Mouse (Mus musculus) fibroblast of lung, adult 2 months (primary cell): ENCODE measurements around the gene Myl7.
"Not testable (repeated sequence)": the region's sequence is repeated elsewhere in the genome, so short reads cannot be mapped to it uniquely, and the experiment has no call there.

Source experiments
- DNase-seq: peaks from one replicate; pipeline ENCODE4 v3.0.0-alpha.2; 2011; ENCODE audit warnings: low read depth

Gene Myl7

DNA sequence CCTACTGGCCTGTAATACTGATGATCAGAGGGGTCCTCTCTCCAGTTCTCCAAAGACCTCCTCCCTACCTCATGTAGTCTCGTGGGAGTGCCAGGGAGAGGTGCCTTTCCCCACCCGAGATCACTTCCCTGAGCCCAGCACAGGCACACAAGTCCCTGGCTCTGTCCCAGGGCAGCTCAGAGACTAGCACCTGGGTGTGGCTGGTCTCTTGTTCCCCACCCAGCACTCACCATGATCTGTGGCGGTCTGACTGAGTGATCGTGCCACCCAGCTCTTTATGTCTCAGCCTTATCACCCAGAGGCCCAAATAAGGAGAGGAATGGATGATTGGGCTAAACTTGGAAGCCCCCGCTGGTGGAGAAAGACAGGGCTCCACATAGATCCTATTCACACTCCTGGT, at the start of gene Myl7:
Myl7 (minus strand) TSS at position 252 of the 400 bp plus-strand sequence.
- no peak for DNase-seq

DNA sequence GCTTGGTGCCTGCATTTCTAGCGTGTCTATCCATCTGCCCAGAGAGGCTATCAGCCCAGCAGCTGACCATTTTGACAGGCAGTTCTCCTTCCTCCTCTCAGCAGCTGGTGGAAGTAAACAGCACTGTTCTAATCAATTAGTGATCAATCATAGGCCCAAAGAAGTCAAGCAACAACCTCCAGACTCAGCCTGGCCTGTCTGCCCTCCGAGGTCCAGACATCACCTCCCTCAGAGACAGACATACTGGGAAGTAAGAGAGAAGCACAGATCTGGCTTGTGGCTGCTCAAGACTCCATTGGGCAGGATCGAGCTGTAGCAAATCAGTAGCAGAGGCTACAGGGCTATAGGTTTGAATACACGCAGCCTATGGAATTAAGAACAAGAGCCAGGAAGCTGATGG, 49.2 kb upstream of the Myl7 start:
- DNase-seq: no peak

DNA sequence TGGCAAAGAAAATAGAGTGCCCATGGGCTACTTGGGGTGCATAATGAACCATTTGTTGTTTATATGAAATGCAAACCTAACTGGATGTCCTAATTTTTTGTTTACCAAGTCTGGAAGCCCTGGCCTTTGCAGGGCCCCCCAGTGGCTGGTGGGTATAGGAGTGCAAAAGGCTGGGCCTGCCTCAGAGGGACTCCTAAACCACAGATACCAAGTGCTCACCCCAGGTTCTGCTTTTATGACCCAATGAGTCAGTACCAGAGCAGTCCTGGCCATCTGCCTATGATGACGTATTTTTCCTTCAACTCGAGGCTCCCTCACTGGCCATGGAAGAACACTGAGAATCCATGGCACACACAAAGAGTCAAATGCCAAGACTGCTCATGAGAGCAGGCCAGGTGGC, 46.5 kb upstream of the Myl7 start:
- DNase-seq: peak; percentile 34

DNA sequence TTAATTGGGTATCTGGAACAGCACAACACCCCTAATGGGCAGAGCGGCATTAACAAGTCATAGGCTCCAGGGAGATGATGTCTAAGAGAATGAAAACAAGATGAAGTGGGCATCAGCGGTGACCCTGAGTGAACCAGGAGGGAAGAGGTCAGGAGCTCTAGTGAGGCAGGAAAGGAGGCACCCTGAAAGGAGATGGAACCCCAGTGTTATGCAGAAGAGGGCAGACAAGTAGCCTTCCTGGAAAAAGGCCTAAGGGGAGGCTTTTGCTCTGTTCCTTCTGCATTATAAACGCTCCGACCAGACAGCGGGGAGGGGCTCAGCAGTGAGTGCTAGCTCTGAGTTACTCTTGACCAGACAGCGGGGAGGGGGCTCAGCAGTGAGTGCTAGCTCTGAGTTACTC, 44.4 kb upstream of the Myl7 start:
- DNase-seq: no peak

DNA sequence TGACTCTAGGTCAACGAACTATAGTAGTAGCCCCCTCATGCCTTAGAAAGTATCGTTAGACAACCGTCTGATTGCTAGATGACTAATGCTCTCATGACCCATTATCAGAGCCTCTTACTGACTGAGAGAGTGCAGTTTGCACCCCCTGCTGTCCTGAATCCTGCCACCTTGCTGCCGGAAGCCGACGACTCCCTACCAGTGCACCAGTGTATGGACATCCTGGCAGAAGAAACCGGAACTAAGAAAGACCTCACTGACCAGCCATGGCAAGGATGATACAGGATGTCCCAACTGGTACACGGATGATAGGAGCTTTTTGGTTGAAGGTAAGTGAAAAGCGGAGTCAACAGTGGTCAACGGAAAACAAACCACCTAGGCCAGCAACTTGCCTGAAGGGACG, 35.9 kb upstream of the Myl7 start:
- DNase-seq: not testable (repeated sequence)

DNA sequence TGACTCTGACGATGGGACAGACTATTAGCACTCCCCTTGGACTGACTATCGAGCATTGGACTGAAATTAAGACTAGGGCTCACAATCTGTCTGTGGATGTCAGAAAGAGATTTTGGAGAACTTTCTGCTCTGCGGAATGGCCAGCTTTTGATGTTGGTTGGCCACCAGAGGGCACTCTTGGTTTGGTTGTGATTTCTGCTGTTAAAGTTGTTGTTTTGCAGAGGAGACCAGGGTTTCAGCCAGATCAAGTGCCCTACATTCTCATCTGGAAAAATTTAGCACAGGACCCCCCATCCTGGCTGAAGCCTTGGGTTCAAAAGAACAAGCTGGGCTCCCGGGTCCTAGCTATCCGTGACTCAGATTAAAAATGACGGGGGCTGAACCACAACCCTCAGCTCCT, 33.4 kb upstream of the Myl7 start:
- not testable (repeated sequence) for DNase-seq

DNA sequence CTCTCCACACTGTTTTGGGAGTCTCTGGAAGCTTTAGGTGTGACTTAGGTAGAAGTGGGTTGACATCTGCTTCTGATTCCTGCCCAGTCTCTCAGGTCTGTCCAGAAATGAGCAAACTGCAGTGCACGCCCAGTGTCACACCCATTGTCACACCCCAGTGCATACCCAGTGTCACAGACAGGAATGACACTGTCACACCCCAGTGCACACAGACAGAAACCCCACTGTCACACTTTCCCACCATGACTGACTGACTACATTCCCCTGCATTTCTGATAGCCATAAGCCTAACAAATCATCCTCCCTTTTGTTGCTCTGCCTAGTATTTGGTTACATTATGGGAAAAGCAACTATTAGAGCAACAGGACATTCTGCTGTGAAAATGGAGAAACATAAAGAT, 32.0 kb upstream of the Myl7 start:
- DNase-seq: no peak

DNA sequence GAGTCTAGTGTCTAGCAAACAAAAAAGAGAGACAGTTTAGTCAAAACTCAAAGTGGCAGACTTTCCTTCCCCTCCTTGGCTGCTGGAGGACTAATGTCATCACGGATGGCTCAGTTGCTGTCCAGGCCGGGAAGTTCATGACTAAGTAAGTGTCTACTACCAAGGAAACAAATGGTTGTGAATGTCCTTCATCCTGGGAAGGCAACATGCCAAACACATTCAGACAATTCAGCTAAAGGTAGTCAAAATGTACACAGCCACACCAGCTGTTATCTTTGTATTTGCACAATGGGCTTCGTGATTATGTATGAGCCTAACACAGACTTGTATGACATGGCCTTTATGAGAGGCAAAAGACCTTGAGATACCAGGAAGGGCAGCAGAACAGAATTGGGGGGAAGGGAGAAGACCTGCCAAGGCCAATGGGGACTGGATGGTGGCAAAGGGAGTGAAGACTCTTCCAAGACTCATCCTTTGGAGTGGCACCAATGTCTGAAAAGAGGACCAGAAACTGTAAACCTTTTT, 28.2 kb upstream of the Myl7 start:
- DNase-seq: no peak

DNA sequence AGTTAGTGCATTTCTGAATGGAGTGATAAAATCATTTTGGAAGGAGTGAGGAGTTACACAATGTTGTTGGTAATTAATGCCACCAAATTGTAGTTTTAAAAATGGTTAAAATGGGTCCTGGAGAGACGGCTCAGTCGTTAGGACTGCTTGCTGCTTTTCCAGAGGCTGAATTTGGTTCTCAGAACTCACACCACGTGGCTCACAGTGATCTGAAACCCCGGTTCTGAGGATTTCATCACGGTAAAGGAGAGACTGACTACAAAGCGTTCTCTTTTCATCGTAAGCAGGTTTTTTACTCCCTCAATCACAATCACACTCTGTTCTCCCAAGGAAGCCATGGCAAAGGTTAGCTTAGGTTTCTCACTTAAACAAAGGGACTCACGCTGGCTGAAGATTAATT, 26.1 kb upstream of the Myl7 start:
- no peak for DNase-seq

DNA sequence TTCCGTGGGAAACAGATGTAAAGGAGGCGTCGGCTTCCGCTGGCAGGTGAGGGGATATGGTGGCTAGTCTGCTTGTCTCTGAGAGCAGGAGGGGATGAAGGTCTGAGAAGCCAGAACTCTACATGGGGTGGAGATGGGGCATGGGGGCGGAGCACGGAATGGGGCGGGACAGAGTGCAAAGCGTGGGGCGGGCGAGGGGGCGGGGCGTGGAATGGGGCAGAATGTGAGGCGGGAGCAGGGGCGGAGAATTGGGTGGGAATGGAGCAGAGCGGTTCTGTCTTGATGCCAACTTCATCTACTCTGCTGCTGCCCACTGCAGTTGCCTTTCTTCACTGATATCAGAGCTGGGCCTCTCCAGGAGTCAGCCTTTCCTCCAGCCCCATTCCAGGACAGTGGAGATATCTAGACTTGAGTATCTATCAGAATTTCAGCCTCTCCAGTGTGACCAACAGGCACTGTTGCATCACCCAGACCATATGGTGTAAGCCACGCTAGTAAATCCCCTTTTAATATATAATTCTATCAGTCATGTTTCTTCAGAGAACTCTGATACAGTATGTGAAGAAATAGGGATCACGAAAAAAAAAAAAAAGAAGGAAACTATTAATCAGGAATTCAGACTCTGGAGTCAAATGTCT, 21.9 kb upstream of the Myl7 start:
- DNase-seq: no peak

DNA sequence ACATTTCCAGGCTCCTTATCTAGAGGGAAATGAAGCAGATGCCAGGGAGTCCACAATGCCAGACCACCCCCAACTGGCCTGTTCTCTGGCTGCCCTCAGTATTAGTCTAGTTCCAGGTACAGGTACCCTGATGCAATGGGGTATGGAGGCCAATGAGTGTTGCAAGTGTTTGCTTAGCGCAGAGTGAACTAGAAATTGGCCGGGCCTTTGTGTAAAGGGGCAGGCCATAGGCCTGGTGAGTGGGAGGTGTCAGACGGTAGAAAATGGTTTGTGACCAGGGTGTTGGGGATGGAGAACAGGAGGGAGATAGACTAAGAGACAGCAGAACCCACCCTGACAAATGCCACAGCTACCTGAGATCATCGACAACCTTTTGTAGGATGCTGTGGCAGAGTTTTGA, 21.0 kb upstream of the Myl7 start:
- no peak for DNase-seq

DNA sequence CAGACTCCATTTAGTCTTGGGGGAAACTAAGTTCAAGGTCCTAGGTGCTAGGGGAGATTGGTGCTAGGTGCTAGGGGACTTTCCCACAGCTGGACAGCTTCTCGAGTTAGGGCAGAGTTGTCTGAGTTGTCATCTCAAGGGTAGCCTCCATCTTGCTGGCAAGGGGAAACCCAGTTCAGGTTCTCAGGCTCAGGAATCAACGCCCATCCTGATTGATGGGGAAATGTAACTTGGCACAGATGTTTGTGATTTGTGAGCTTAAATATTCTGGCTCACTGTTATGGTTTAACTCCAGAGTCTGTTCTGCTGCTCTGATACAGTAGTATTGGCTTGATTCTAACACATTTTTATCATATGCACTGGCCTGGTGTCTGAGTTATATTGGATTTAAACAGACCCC, 19.5 kb upstream of the Myl7 start:
- no peak for DNase-seq

DNA sequence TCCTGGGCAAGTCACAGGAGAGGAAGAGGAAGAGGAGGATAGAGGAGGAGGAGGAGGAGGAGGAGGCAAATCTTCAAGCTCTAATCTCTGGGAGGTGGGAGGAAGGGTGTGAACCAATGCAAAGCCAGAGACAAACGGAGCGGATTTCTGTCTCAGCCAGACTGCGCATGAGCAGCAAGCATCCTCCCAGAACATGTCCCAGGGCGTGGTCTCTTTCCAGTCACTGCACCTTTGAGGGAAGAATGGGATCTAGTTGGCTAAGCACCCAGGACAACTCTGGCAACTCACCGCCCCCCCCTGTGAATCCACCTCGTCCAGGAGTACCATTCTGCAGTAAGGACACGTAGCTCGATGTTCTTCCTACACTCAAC, 17.6 kb upstream of the Myl7 start:
- DNase-seq: no peak

DNA sequence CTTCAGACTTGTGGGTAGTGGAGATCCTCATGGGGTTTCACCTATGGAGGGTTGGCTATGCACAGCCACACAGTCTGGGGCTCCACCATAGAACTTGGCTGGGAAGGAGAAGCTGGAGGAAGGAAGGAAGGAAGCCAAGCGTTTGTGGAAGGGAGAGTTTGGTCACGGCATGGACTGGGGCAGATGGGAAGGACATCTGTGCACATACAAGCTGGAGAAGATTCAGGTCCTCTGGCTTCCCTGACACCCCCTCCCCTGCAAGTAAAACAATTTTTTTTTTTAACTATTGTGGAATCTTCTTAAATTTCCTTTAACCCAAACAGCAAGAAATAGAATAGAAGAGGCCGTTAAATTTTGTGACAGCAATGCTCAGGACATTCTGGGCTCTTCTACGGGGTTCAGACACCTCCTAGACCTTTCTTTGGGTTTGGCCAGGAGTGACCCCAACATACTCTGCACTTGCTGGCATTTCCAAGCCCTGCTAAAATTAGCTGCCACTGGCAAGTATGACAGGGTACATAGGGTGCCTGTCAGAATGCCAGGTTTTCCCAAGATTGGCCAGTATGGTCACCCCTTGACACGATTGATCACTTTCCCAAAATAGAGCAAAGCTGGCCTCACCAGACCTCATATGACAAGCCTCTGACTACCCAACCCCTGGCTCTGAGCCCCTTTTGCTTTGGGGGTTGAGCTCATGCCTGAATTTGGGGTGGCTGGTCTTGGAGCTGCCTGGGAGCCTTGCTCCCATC, 17.0 kb upstream of the Myl7 start:
- DNase-seq: no peak

DNA sequence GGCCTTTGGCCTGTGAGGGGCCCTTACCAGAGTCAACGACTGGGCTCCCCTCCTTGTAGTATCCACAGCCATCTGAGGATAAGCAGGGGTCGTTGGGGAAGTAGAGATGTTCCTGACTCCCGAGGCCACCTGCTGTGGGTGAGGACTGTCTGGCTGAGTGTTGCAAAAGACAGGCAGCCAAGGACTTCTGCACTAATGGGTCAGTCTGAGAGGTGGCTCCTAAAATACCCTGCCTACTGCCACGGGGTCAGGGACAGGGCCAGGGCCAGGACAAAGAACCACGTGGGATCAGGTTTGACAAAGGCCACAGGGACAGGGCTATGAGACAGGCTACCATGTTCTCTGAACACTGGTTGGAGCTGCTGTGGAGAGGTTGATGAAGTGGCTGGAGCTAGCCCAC, 16.4 kb upstream of the Myl7 start:
- no peak for DNase-seq

DNA sequence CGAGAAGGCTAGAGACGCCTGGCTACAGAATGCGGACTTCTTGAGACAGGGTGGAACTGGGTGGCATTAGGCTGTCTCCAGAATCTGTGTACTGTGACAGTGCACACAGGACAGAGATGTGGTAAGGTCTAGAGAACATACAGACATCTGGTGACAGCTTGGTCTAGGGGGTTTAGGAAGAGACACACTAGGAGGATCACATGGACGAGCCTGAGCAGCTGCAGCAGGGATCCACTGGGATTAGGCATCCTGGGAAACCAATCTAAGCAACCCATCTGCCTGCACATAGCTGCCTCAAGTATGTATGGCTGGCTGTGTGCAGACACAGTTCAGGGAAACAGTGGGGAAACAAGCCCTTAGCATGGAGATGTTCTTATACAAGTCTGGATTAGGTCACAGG, 15.4 kb upstream of the Myl7 start:
- no peak for DNase-seq

DNA sequence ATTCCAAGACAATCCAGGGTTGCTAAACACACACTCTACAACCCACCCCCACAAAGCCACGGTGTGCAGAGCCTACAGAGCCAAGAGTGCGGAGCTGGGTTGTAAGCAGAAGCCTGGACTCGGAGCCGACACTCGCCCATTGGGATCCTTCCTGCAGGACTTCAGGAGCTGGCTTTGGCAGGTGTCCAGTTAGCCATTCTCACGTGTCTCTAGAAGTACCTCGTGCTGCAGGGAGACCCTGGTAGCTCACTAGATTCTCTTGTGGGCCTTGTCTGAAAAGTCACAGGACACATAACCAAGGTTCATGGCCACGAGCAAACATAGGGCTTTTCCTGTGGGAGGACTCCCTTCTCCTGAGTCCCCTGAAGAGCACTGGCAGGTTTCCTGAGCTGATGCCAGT, 14.7 kb upstream of the Myl7 start:
- no peak for DNase-seq

DNA sequence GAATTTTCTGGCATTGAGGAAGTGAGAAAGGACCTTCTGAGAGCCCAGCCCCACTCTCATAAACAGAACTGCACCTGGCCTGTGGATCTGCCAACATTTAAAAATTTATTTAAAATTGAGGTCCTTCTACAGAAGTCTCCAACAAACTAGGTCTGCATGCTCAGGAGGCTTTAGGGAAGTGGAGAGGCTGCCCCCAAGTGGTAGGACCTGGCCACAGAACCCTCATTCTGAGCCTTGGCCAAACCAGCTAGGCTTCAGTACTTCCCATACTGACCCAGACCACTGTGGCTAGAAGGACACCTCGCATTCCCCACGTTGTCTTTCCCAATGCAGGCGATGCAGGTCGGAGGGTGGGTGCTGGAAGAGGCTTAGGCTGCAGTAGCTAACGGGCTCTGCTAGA, 14.1 kb upstream of the Myl7 start:
- peak; percentile 46 for DNase-seq

DNA sequence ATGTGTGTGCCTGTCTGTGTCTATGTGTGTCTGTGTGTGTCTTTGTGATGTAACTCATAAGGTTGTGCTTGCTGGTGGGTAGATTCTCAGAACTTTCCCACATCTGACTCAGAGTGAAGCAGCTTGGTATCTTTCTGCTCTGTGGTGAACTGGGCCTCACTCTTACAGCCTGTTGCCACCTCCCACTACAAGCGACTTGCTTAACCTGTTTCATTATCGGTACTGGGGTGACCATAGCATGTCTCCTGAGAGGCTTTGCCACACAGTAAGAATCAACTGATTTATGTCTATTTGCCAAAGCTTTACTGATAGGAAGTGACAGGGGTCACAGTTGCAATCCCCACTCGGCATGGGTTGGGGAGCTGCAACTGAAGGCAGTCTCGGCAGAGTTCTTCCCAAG, 10.1 kb upstream of the Myl7 start:
- no peak for DNase-seq

DNA sequence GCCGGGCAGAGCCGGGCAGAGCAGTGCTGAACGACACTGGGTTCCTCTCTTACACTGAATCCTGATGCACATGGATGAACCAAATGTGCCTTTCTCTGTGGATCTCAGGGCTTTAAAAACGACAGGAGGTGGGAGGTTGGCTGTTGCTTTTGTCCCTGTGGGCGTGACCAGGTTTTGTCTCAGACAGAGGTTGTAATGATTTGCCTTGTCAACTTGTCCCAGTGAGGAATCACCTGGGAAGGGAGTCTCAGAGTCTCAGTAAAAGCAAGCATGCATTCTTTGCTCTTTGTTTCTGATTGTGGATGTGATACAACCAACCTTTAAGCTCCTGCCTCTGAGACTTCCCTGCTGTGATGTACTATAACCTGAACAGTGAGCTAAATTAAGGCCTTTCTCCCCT, 8.5 kb upstream of the Myl7 start:
- DNase-seq: no peak

DNA sequence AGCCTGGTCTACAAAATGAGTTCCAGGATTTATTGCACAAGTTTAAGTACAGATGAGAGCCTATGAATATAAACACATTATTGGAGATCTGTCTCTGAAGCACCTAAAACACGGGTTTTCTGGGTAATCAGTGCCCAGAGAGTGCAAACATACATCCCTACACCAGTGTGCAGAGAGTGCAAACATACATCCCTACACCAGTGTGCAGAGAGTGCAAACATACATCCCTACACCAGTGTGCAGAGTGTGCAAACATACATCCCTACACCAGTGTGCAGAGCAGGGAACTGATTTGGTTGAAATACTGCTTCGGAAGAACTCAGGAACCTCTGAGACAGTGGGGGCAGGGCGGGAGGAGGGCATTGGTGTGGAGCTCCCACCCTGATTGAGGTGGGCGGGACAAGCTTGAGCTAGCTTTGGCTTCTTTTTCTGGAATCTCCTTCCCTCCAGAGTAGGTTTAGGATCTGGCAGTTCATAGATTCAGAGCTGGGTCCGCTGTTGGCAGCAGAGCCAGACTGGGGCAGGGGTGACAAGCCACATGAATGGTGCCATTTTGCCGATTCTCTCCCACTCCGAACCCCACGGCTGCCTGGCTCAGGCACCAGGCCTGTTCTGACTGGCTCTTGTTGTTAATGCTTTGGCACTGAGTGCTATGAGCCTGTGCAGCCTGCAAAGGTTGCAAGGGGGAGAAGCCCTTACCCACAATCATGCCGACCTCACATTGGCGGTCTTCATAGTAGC, 7.4 kb upstream of the Myl7 start:
- DNase-seq: no peak

DNA sequence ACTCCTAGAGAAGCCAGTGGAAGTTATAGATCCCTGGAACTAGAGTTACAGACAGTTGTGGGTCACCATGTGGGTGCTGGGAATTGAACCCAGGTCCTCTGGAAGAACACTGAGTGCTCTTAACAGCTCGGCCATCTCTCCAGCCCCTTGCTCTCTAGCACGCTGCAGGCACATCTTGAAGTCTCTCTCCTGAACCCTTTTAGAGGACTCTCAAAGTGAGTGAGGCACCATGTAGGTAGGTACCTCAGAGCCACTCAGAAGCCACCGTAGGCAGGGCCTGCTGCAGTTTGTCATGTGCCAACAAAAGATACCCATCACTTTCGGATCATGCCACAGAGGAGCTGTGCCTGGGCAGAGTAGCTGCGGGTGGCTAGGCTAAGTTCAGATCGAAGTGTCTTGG, 6.3 kb upstream of the Myl7 start:
- DNase-seq: no peak

DNA sequence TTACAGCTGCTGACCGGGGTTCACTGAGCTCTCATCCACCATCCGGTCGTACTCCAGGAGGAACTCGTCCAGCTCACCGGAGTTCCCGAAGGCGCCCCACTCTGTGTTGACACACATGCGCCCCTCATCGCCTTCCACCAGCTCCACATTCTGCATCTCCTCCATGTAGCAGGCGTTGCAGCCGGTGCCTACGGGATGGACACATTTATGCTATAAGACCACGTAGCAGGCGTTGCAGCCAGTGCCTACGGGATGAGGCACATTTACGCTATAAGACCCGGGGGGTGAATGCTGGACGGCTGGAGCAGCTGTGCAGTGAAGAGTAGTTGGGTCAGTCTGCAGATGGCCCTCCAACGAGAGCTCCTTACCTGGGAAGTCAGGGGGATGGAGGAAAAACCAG, 5.8 kb upstream of the Myl7 start:
- no peak for DNase-seq
